Mouse (Mus musculus): ENCODE measurements around the gene Plcb3.

GRCm38 (mm10) chr19:6907094-6907493, 69.2 kb downstream of the Plcb3 start:
- TF ChIP-seq GATA1 (IDR thresholded peaks at IDR 0.05; ENCODE audit: borderline replicate concordance, low read length) (no peak), FLI1 (IDR thresholded peaks at IDR 0.05; ENCODE audit: low read length) (no peak)

All from megakaryocyte, embryonic 14.5 days (primary cell).